Mouse (Mus musculus) bone marrow, adult 2 months (tissue): ENCODE data around the gene Ppp1r13b.

Experiments
- CTCF ChIP-seq: fragments of 200-500 bp; IDR thresholded peaks from 2 replicates; pipeline ENCODE4 v1.5.1; 2011; ENCODE audit warnings: low read length, control low read depth; ENCODE audit not compliant: control insufficient read depth, insufficient read depth
- POLR2A ChIP-seq: fragments of 200-500 bp; IDR thresholded peaks from 2 replicates; pipeline ENCODE4 v1.6.1; 2011; ENCODE audit warnings: low read depth, mild to moderate bottlenecking, control low read depth, low read length, borderline replicate concordance; ENCODE audit not compliant: control insufficient read depth

GRCm38 (mm10) chr12:111951701-111952100 is 43.8 kb upstream of the Ppp1r13b start:
- no peak for TF ChIP-seq POLR2A
- TF ChIP-seq CTCF, result no peak
